Mouse (Mus musculus): Measurements from ENCODE around the gene Spata45. TPM values are rescaled to one million over a fixed set of nuclear protein-coding genes. Genes with fewer than 3 reads are reported as not detected.

The Spata45 gene
- polyA plus RNA-seq, 1 experiment from 2014 or later, result not detected

DNA sequence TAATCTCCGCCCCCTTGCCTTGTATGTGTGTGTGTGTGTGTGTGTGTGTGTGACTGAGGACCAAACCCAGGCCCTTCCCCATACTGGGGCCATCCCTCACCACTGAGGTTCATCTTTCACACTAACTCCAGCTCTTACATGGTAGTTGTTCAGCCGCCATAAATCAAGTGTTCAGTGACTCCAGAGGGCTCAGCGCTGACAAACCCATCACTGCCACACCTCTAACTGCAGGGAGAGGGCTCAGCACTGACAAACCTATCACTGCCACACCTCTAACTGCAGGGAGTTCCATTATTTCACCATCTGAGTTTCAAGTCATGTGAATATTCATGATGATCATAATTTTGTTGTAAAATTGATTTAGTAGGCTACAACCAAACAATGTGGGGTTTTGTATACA, 17.1 kb downstream of the Spata45 start:
- H3K9ac ChIP-seq (ENCODE audit: low read length), result no peak overlapping the region
- H3K4me3 ChIP-seq (ENCODE audit: low read depth, low read length), result no peak overlapping the region
- no peaks in the 10 kb centered on the region for H3K36me3 ChIP-seq (ENCODE audit: control insufficient read depth, insufficient read depth, low read length)
- no peak overlapping the region for H3K4me2 ChIP-seq (ENCODE audit: low read depth, low read length, severe bottlenecking)
- H3K9me3 ChIP-seq (ENCODE audit: control insufficient read depth, low read length), result no peaks in the 10 kb centered on the region
- no peak for DNase-seq (ENCODE audit: low spot score)
- ATAC-seq (replicated peaks; ENCODE audit: low FRiP score), result no peak
- H3K27me3 ChIP-seq (ENCODE audit: control insufficient read depth, insufficient read depth, low read length), result no peaks in the 10 kb centered on the region
- WGBS, result 92% methylated on average over 3 of the region's 3 CpGs
- H3K27ac ChIP-seq (ENCODE audit: low read depth, low read length), result no peak overlapping the region
- no peaks in the 10 kb centered on the region for H3K4me1 ChIP-seq (replicated peaks; ENCODE audit: control insufficient read depth, insufficient read depth, low read length)

DNA sequence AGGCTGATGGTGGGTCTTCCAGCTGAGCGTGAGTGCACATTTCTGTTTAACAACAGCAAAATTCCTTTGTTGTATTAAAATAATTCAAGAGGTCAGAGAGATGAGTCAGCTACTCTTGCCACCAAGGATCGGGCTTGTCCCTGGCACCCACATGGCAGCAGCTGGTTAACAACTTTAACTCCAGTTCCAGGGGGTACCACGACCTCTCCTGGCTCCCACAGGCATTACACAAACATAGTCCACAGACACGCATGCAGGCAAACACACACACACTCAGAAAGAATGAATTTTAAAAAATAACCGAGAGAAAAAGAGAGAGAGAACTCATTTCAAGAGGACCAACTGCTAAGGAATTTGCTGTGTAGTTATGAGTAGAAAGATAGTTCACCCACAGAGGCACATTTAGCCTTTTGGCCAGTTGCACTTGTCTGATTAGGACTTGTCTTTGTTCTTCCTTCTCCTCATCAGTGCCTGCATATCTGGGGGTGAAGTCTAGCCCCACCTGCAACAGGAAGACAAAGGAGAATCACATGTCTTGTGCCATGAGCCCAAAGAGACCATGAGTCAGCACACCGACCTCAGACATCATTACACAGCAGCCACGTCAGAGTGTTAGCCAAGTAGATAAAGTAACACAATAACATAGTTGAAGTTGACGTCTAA, 18.6 kb downstream of the Spata45 start:
- ATAC-seq (replicated peaks; ENCODE audit: low FRiP score) (no peak), DNase-seq (ENCODE audit: low spot score) (no peak)
- 74% methylated on average over 8 of the region's 8 CpGs for WGBS
- H3K27me3 ChIP-seq (ENCODE audit: control insufficient read depth, insufficient read depth, low read length), result no peaks in the 10 kb centered on the region
- H3K4me2 ChIP-seq (ENCODE audit: low read depth, low read length, severe bottlenecking), result no peak overlapping the region
- H3K4me3 ChIP-seq (ENCODE audit: low read depth, low read length), result no peak overlapping the region
- H3K9ac ChIP-seq (ENCODE audit: low read length), result no peak overlapping the region
- no peak overlapping the region for H3K27ac ChIP-seq (ENCODE audit: low read depth, low read length)
- no peaks in the 10 kb centered on the region for H3K4me1 ChIP-seq (replicated peaks; ENCODE audit: control insufficient read depth, insufficient read depth, low read length)
- H3K9me3 ChIP-seq (ENCODE audit: control insufficient read depth, low read length), result no peaks in the 10 kb centered on the region
- H3K36me3 ChIP-seq (ENCODE audit: control insufficient read depth, insufficient read depth, low read length), result no peaks in the 10 kb centered on the region

DNA sequence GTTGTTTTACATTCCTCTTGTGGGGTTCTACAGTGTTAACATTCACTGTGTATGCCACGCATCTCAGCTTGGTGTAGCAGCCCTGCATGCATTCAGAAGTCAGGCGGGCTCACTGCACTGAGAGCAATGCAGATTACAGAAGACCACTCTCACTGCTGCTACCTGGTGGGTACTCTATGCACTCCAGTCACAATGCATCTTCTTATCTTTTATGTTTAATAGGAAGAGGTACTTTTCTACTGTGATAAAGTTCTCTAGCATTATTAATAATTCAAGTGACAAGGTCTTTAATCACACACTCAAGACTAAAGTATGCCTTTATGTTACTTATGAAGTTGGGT, 19.1 kb downstream of the Spata45 start:
- Histone ChIP-seq H3K36me3 (ENCODE audit: control insufficient read depth, insufficient read depth, low read length) (no peaks in the 10 kb centered on the region), H3K4me1 (replicated peaks; ENCODE audit: control insufficient read depth, insufficient read depth, low read length) (no peaks in the 10 kb centered on the region), H3K27ac (ENCODE audit: low read depth, low read length) (no peak overlapping the region), H3K9ac (ENCODE audit: low read length) (no peak overlapping the region), H3K4me2 (ENCODE audit: low read depth, low read length, severe bottlenecking) (no peak overlapping the region), H3K9me3 (ENCODE audit: control insufficient read depth, low read length) (no peaks in the 10 kb centered on the region), H3K4me3 (ENCODE audit: low read depth, low read length) (no peak overlapping the region), H3K27me3 (ENCODE audit: control insufficient read depth, insufficient read depth, low read length) (no peaks in the 10 kb centered on the region)
- ATAC-seq (replicated peaks; ENCODE audit: low FRiP score) (no peak), DNase-seq (ENCODE audit: low spot score) (no peak)
- WGBS, result 75% methylated on average over 2 of the region's 2 CpGs

DNA sequence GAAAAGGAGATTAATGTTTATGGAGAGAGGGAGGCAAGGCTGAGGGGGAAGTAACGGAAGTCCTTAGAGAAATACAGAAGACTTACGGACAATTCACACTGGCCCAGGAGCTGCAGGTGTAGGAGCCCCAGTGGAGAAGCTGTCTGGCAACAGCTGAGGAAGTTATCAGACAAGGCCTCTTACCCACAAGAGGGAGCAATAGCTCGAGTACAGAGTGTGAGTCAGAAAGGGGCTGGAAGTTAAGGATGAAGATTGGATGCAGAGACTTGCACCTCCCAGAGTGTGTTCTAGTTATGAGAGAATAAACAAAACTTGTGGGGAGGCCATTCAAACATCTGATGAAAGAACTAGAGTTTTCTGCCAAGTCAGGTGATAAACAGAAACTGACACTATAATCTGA, 21.0 kb downstream of the Spata45 start:
- Histone ChIP-seq H3K4me1 (replicated peaks; ENCODE audit: control insufficient read depth, insufficient read depth, low read length) (no peaks in the 10 kb centered on the region), H3K27ac (ENCODE audit: low read depth, low read length) (no peak overlapping the region), H3K9me3 (ENCODE audit: control insufficient read depth, low read length) (no peaks in the 10 kb centered on the region), H3K4me2 (ENCODE audit: low read depth, low read length, severe bottlenecking) (no peak overlapping the region), H3K4me3 (ENCODE audit: low read depth, low read length) (no peak overlapping the region), H3K36me3 (ENCODE audit: control insufficient read depth, insufficient read depth, low read length) (no peaks in the 10 kb centered on the region), H3K27me3 (ENCODE audit: control insufficient read depth, insufficient read depth, low read length) (no peaks in the 10 kb centered on the region), H3K9ac (ENCODE audit: low read length) (no peak overlapping the region)
- ATAC-seq (replicated peaks; ENCODE audit: low FRiP score), result no peak
- no peak for DNase-seq (ENCODE audit: low spot score)
- WGBS, result 64% methylated on average over 3 of the region's 3 CpGs

DNA sequence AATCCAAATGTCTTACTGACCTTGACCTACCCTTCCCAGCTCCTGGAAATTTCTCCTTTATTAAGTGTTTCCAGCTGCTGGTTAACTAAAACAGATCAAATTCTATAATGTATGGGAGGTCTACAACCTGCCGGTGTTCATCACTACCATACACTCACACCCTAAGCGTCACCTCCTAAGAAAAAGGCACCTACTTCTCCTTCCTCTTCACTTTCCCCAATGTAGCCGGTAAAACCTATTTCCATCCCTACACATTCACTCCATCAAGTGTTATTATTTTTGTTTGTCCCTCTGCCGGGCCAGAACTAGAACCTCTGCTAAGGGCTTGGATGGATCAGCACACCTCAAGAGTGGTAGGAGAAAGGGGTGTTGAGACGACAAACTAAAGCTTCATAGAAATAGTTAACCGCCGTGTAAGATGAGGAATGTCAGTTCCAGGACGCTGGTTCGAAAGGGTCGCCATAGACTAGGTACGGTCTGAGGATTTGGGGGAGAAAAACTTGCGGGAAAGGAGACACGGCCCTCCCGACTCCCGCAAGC, 25.9 kb downstream of the Spata45 start:
- peaks cover 3% of the 10 kb centered on the region; the same call in 1 of the 2 replicates for H3K4me1 ChIP-seq (replicated peaks; ENCODE audit: control insufficient read depth, insufficient read depth, low read length)
- ATAC-seq (replicated peaks; ENCODE audit: low FRiP score) (no peak; the same call in 1 of the 2 replicates), DNase-seq (ENCODE audit: low spot score) (no peak)
- peak overlapping the region; percentile 67 for H3K4me2 ChIP-seq (ENCODE audit: low read depth, low read length, severe bottlenecking)
- WGBS, result 5% methylated on average over 15 of the region's 15 CpGs
- no peak overlapping the region for H3K27ac ChIP-seq (ENCODE audit: low read depth, low read length)
- H3K36me3 ChIP-seq (ENCODE audit: control insufficient read depth, insufficient read depth, low read length), result no peaks in the 10 kb centered on the region
- peak overlapping the region; percentile 91 for H3K4me3 ChIP-seq (ENCODE audit: low read depth, low read length)
- H3K9me3 ChIP-seq (ENCODE audit: control insufficient read depth, low read length), result no peaks in the 10 kb centered on the region
- H3K9ac ChIP-seq (ENCODE audit: low read length), result peak overlapping the region; percentile 93
- no peaks in the 10 kb centered on the region for H3K27me3 ChIP-seq (ENCODE audit: control insufficient read depth, insufficient read depth, low read length)

DNA sequence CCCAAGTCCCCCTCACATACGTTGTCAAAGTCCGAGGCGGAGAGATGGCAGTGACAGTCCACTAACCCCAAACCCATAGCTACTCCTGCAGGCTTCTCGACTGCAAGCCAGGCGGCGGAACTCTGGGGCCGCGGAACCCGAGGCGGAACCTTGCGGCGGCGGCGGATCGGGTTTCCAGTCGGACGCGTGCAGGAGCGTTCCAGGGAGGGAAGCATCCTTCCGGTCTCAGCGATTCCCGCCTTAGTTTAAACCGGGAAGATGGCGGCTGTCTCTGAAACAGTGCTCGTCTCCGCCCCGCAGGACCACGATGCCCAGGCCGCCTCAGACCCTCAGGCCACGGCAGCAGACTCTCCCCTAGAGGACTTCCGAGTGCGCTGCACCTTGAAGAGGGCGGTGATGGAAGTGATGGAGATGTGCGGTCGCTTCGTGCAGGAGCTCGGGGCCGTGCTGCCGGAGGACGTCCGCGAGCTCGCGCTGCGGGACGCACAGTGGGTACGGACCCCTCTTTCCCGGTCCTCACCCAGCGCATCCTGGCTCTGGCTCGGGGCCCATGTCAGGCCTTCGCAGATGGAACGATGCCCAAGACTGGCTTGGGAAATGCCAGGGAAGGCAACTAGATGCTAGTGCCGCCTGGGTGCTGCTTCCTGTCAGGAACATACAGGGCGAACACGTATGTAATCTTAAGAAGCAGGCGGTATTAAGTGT, 26.5 kb downstream of the Spata45 start, which contains the start of the genes Tatdn3 and Nsl1:
Gene Tatdn3, minus strand, starts transcription at position 152 of the 705 bp plus-strand sequence.
Gene Nsl1, plus strand, starts transcription at position 232 of the 705 bp plus-strand sequence.
- WGBS, result under 1% methylated on average over 56 of the region's 56 CpGs
- Histone ChIP-seq H3K9ac (ENCODE audit: low read length) (peak within 1 kb of the TSS; percentile 93), H3K27ac (ENCODE audit: low read depth, low read length) (0 out of 2 replicates have a peak within 1 kb of the TSS, but pooled peaks have one; percentile 37), H3K4me2 (ENCODE audit: low read depth, low read length, severe bottlenecking) (peak within 1 kb of the TSS; percentile 67), H3K27me3 (ENCODE audit: control insufficient read depth, insufficient read depth, low read length) (no peaks in the 10 kb centered on the region), H3K36me3 (ENCODE audit: control insufficient read depth, insufficient read depth, low read length) (no peaks in the 10 kb centered on the region), H3K9me3 (ENCODE audit: control insufficient read depth, low read length) (no peaks in the 10 kb centered on the region), H3K4me3 (ENCODE audit: low read depth, low read length) (peak within 1 kb of the TSS; percentile 91), H3K4me1 (replicated peaks; ENCODE audit: control insufficient read depth, insufficient read depth, low read length) (peaks cover 3% of the 10 kb centered on the region; the same call in 1 of the 2 replicates)
- ATAC-seq (replicated peaks; ENCODE audit: low FRiP score), result peak; percentile 92
- DNase-seq (ENCODE audit: low spot score), result peak; percentile 95

DNA sequence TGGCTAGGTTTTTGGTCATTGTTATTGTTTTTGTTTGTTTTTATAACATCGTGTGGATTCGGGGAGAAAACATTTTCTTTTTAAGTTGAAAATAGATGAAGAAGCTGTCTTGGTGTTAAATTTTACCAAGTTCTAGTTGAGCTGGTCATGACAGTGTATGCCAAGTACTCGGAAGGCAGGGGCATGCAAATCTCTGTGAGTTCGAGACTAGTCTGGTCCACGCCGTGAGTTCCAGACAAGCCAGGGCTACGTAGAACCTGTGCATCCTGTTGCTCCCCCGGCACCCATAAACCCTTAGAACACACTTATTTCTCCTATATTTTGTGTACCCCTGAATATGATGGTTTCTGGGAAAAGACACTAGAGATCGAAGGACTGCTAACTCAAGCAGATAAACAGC, 27.3 kb downstream of the Spata45 start:
- no peaks in the 10 kb centered on the region for H3K36me3 ChIP-seq (ENCODE audit: control insufficient read depth, insufficient read depth, low read length)
- ATAC-seq (replicated peaks; ENCODE audit: low FRiP score) (no peak), DNase-seq (ENCODE audit: low spot score) (no peak)
- H3K27ac ChIP-seq (ENCODE audit: low read depth, low read length), result no peak overlapping the region
- 64% methylated on average over 9 of the region's 9 CpGs for WGBS
- H3K27me3 ChIP-seq (ENCODE audit: control insufficient read depth, insufficient read depth, low read length), result no peaks in the 10 kb centered on the region
- H3K4me2 ChIP-seq (ENCODE audit: low read depth, low read length, severe bottlenecking), result peak overlapping the region; percentile 67
- peaks cover 3% of the 10 kb centered on the region; the same call in 1 of the 2 replicates for H3K4me1 ChIP-seq (replicated peaks; ENCODE audit: control insufficient read depth, insufficient read depth, low read length)
- peak overlapping the region; percentile 91 for H3K4me3 ChIP-seq (ENCODE audit: low read depth, low read length)
- H3K9ac ChIP-seq (ENCODE audit: low read length), result peak overlapping the region; percentile 93
- no peaks in the 10 kb centered on the region for H3K9me3 ChIP-seq (ENCODE audit: control insufficient read depth, low read length)

DNA sequence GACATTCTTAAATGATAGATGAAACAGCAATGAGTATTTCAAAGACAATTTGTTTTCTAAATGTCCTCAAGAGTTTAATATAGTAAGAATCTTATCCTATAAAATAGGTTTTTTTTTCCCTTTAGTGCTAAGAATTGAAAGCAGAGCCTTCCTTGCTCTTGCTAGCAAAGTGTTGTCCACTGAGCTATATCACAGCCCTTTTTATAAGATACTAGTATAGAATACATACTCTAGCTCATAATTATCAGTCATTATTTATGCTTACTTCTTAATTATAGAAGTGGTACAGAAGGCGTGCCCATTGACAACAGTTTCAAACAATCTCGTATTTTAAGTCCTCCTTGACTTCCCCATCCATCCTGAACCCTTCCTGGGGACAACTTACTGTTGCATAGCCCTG, 28.1 kb downstream of the Spata45 start:
- ATAC-seq (replicated peaks; ENCODE audit: low FRiP score), result no peak
- DNase-seq (ENCODE audit: low spot score), result no peak
- H3K9me3 ChIP-seq (ENCODE audit: control insufficient read depth, low read length), result no peaks in the 10 kb centered on the region
- WGBS, result 93% methylated on average over 2 of the region's 2 CpGs
- H3K4me1 ChIP-seq (replicated peaks; ENCODE audit: control insufficient read depth, insufficient read depth, low read length), result peaks cover 3% of the 10 kb centered on the region; the same call in 1 of the 2 replicates
- no peak overlapping the region for H3K4me3 ChIP-seq (ENCODE audit: low read depth, low read length)
- no peaks in the 10 kb centered on the region for H3K27me3 ChIP-seq (ENCODE audit: control insufficient read depth, insufficient read depth, low read length)
- H3K4me2 ChIP-seq (ENCODE audit: low read depth, low read length, severe bottlenecking), result no peak overlapping the region
- no peak overlapping the region for H3K9ac ChIP-seq (ENCODE audit: low read length)
- no peaks in the 10 kb centered on the region for H3K36me3 ChIP-seq (ENCODE audit: control insufficient read depth, insufficient read depth, low read length)
- H3K27ac ChIP-seq (ENCODE audit: low read depth, low read length), result no peak overlapping the region
